1 mouse cellular context compared by ENCODE assay signal in genomic region chr1:134092852-134093770, GRCm38 (mm10).
TF ChIP-seq lines count a peak whose summit lies in the region.

No protein-coding gene starts in this region.

TF ChIP-seq in MEL, 35 proteins besides CTCF, POLR2A, EP300 and RAD21 (continued from another document):
- TF ChIP-seq ETS1 (IDR thresholded peaks at IDR 0.05; ENCODE audit: low read depth, low read length) = peak; percentile 83
- TF ChIP-seq POLR2AphosphoS5 (IDR thresholded peaks at IDR 0.05; ENCODE audit: borderline replicate concordance, low read depth, low read length) = no peak
- no peak; the same call in 1 of the 2 replicates for TF ChIP-seq MAFK (IDR thresholded peaks at IDR 0.05; ENCODE audit: borderline replicate concordance, low read depth, low read length)
- TF ChIP-seq ZNF384 (IDR thresholded peaks at IDR 0.05; ENCODE audit: low read depth, low read length) = no peak
- peak; percentile 74 for TF ChIP-seq GATA1 (IDR thresholded peaks at IDR 0.05; ENCODE audit: low read depth, low read length)
- no peak for TF ChIP-seq RCOR1 (IDR thresholded peaks at IDR 0.05; ENCODE audit: low read depth, low read length)
- no peak for TF ChIP-seq USF2 (IDR thresholded peaks at IDR 0.05; ENCODE audit: borderline replicate concordance in 1 of 2, insufficient read depth in 1 of 2, low read depth in 1 of 2, low read length in 2 of 2)
- 0 out of 2 replicates have a peak, but pooled peaks have one; percentile 42 for TF ChIP-seq MYC (IDR thresholded peaks at IDR 0.05; ENCODE audit: low read depth, low read length)
- peak; percentile 32; the same call in 1 of the 2 replicates for TF ChIP-seq MXI1 (IDR thresholded peaks at IDR 0.05; ENCODE audit: low read depth, low read length)
- TF ChIP-seq POLR2AphosphoS2 (IDR thresholded peaks at IDR 0.05; ENCODE audit: low read length) = no peak
- TF ChIP-seq UBTF (IDR thresholded peaks at IDR 0.05; ENCODE audit: borderline replicate concordance, insufficient read depth, low read depth, low read length) = no peak
- peak; percentile 63; the same call in 1 of the 2 replicates for TF ChIP-seq KAT2A (conservative IDR thresholded peaks at IDR 0.05; ENCODE audit: low read depth, low read length)
- TF ChIP-seq MYB (IDR thresholded peaks at IDR 0.05; ENCODE audit: low read depth, low read length) = no peak
- 0 out of 2 replicates have a peak, but pooled peaks have one; percentile 23 for TF ChIP-seq ELF1 (IDR thresholded peaks at IDR 0.05; ENCODE audit: low read depth, low read length)
- TF ChIP-seq NRF1 (IDR thresholded peaks at IDR 0.05; ENCODE audit: insufficient read depth, low read depth, low read length, poor library complexity, severe bottlenecking) = peak; percentile 74
- no peak for TF ChIP-seq GABPA (IDR thresholded peaks at IDR 0.05; ENCODE audit: low read depth, low read length)
- no peak for TF ChIP-seq SMC3 (IDR thresholded peaks at IDR 0.05; ENCODE audit: low read depth, low read length)
